Mouse (Mus musculus): Measurements from ENCODE around the gene Mark3. TPM values are rescaled to one million over a fixed set of nuclear protein-coding genes. Genes with fewer than 3 reads are reported as not detected.

Gene Mark3
- polyA plus RNA-seq, 1 experiment = 42.1 TPM

DNA sequence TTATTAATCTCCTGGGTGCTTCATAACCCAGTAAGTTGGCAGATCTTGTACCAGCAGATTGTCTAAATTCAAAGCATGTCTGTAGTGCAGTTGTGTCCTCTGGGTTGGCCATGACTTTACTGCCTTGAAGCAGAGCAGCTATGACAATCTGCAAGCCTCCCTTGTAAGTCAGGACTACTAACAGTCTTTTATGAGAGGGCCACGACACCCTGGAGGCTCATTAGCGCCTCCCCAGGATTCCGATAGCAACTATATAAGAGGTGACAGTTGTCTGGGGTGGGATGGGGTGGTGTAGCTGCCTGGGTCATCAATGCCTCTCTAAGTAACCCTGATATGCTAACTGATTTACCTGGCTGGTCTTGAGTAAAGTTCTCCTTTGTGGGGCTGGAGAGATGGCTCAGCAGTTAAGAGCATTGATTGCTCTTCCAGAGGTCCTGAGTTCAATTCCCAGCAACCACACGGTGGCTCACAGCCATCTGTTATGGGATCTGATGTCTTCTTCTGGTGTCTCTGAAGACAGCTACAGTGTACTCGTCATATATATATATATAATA, 11.2 kb upstream of the Mark3 start:
- no peaks in the 10 kb centered on the region for H3K27me3 ChIP-seq (ENCODE audit: control insufficient read depth, insufficient read depth, insufficient read length)
- no peak overlapping the region for H3K4me3 ChIP-seq
- TF ChIP-seq REST (IDR thresholded peaks at IDR 0.05; ENCODE audit: insufficient read depth, insufficient read length) (no peak), MYOG (IDR thresholded peaks at IDR 0.05; ENCODE audit: control insufficient read depth in 1 of 3, insufficient read depth in 1 of 3, insufficient read length in 2 of 3, low read depth in 2 of 3) (no peak), E2F4 (IDR thresholded peaks at IDR 0.05; ENCODE audit: insufficient read depth) (no peak), POLR2AphosphoS2 (IDR thresholded peaks at IDR 0.05; ENCODE audit: insufficient read length, low read depth) (no peak)
- H3ac ChIP-seq (ENCODE audit: control insufficient read depth, insufficient read length) = no peak overlapping the region
- H3K79me2 ChIP-seq (ENCODE audit: control insufficient read depth, insufficient read depth) = no peaks in the 10 kb centered on the region
- no peak overlapping the region for H3K4me2 ChIP-seq (ENCODE audit: low read depth)
- no peaks in the 10 kb centered on the region for H3K36me3 ChIP-seq (ENCODE audit: control insufficient read depth, insufficient read depth)

DNA sequence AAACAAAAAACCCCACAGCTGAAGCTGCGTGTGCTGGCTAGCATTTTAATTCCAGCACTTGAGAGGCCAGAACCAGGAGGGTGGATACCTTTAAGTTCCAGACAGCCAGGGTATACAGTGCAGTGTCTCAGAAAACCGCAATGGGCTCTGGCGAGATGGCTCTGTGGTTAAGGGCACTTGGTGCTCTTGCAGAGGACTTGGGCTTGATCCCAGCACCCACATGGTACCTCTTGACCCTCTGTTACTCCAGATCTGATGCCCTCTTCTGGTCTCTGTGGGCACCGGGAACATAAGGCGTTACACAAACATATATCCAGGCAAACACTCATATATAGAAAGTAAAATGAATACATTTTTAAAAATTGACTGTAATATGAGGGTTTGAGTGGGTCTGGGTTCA, 9.0 kb upstream of the Mark3 start:
- Histone ChIP-seq H3K27me3 (ENCODE audit: control insufficient read depth, insufficient read depth, insufficient read length) (no peaks in the 10 kb centered on the region), H3K36me3 (ENCODE audit: control insufficient read depth, insufficient read depth) (no peaks in the 10 kb centered on the region), H3K4me3 (no peak overlapping the region), H3K4me2 (ENCODE audit: low read depth) (peak overlapping the region; percentile 18), H3K79me2 (ENCODE audit: control insufficient read depth, insufficient read depth) (no peaks in the 10 kb centered on the region), H3ac (ENCODE audit: control insufficient read depth, insufficient read length) (no peak overlapping the region)
- TF ChIP-seq TCF12 (IDR thresholded peaks at IDR 0.05; ENCODE audit: insufficient read depth, poor library complexity, severe bottlenecking) (no peak), SRF (IDR thresholded peaks at IDR 0.05; ENCODE audit: control insufficient read depth, insufficient read length, low read depth) (no peak), MYOG (IDR thresholded peaks at IDR 0.05; ENCODE audit: control insufficient read depth in 1 of 3, insufficient read depth in 1 of 3, insufficient read length in 2 of 3, low read depth in 2 of 3) (no peak), POLR2A (IDR thresholded peaks at IDR 0.05; ENCODE audit: insufficient read length, low read depth) (no peak), E2F4 (IDR thresholded peaks at IDR 0.05; ENCODE audit: insufficient read depth) (no peak), MAX (IDR thresholded peaks at IDR 0.05; ENCODE audit: low read depth) (no peak), MYOD1 (IDR thresholded peaks at IDR 0.05; ENCODE audit: control insufficient read depth in 1 of 3, insufficient read length in 2 of 3, low read depth in 2 of 3) (no peak), USF1 (IDR thresholded peaks at IDR 0.05; ENCODE audit: low read depth) (no peak), POLR2AphosphoS2 (IDR thresholded peaks at IDR 0.05; ENCODE audit: insufficient read length, low read depth) (no peak), TCF3 (IDR thresholded peaks at IDR 0.05; ENCODE audit: insufficient read length, low read depth) (no peak), CEBPB (IDR thresholded peaks at IDR 0.05; ENCODE audit: insufficient read depth, poor library complexity, severe bottlenecking) (no peak), REST (IDR thresholded peaks at IDR 0.05; ENCODE audit: insufficient read depth, insufficient read length) (no peak)

DNA sequence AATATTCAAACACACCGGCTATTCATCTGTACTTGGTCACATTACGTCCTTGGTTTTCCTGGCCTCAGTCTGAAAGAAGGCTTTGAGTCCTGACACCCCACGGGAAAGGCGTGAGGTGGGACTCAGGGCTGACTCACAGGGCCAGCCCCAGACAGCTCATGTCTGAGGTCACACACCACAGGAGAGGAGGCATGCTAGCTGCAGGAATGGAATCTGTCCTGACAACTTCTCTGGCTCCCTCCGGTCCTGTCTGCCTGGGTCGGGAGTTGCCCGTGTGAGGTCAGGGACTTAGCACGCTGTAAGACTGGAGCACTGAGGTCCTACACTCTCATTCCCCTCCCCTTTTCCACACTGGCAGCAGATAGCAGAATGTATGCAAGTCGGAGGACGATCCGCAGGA, 5.5 kb upstream of the Mark3 start:
- peak overlapping the region; percentile 57 for H3K4me2 ChIP-seq (ENCODE audit: low read depth)
- H3K27me3 ChIP-seq (ENCODE audit: control insufficient read depth, insufficient read depth, insufficient read length) = no peaks in the 10 kb centered on the region
- H3ac ChIP-seq (ENCODE audit: control insufficient read depth, insufficient read length) = no peak overlapping the region
- TF ChIP-seq POLR2AphosphoS2 (IDR thresholded peaks at IDR 0.05; ENCODE audit: insufficient read length, low read depth) (no peak), TCF3 (IDR thresholded peaks at IDR 0.05; ENCODE audit: insufficient read length, low read depth) (no peak), SRF (IDR thresholded peaks at IDR 0.05; ENCODE audit: control insufficient read depth, insufficient read length, low read depth) (no peak), USF1 (IDR thresholded peaks at IDR 0.05; ENCODE audit: low read depth) (no peak), REST (IDR thresholded peaks at IDR 0.05; ENCODE audit: insufficient read depth, insufficient read length) (no peak), POLR2A (IDR thresholded peaks at IDR 0.05; ENCODE audit: insufficient read length, low read depth) (no peak), MYOD1 (IDR thresholded peaks at IDR 0.05; ENCODE audit: control insufficient read depth in 1 of 3, insufficient read length in 2 of 3, low read depth in 2 of 3) (no peak), MYOG (IDR thresholded peaks at IDR 0.05; ENCODE audit: control insufficient read depth in 1 of 3, insufficient read depth in 1 of 3, insufficient read length in 2 of 3, low read depth in 2 of 3) (no peak), TCF12 (IDR thresholded peaks at IDR 0.05; ENCODE audit: insufficient read depth, poor library complexity, severe bottlenecking) (no peak), CEBPB (IDR thresholded peaks at IDR 0.05; ENCODE audit: insufficient read depth, poor library complexity, severe bottlenecking) (no peak), E2F4 (IDR thresholded peaks at IDR 0.05; ENCODE audit: insufficient read depth) (no peak), MAX (IDR thresholded peaks at IDR 0.05; ENCODE audit: low read depth) (no peak)
- no peak overlapping the region for H3K4me3 ChIP-seq
- H3K79me2 ChIP-seq (ENCODE audit: control insufficient read depth, insufficient read depth) = no peaks in the 10 kb centered on the region
- H3K36me3 ChIP-seq (ENCODE audit: control insufficient read depth, insufficient read depth) = no peaks in the 10 kb centered on the region

DNA sequence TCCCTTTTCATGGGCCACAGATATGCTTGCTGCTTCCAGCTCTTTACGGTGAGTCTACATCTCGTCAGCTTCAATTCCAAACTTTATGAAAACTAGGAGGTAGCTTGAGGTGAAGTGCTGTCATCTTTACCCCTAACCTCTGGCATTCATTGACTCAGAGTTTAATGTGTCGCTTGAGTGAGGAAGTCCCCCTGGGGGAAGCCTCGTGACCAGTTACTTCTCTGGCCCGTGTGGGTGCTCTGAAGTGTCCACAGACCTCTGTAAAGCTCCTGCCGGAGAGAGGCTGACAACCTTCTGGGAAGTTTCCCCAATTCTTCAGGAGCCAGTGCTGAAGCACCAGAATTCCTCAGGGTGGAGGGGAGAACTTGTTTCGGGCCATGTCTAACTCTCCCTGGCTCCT, 1.9 kb upstream of the Mark3 start:
- Histone ChIP-seq H3K79me2 (ENCODE audit: control insufficient read depth, insufficient read depth) (peaks cover 28% of the 10 kb centered on the region), H3K36me3 (ENCODE audit: control insufficient read depth, insufficient read depth) (no peaks in the 10 kb centered on the region), H3ac (ENCODE audit: control insufficient read depth, insufficient read length) (no peak overlapping the region), H3K27me3 (ENCODE audit: control insufficient read depth, insufficient read depth, insufficient read length) (no peaks in the 10 kb centered on the region), H3K4me2 (ENCODE audit: low read depth) (no peak overlapping the region), H3K4me3 (no peak overlapping the region)
- TF ChIP-seq REST (IDR thresholded peaks at IDR 0.05; ENCODE audit: insufficient read depth, insufficient read length) (no peak), POLR2AphosphoS2 (IDR thresholded peaks at IDR 0.05; ENCODE audit: insufficient read length, low read depth) (no peak), MYOG (IDR thresholded peaks at IDR 0.05; ENCODE audit: control insufficient read depth in 1 of 3, insufficient read depth in 1 of 3, insufficient read length in 2 of 3, low read depth in 2 of 3) (no peak), TCF12 (IDR thresholded peaks at IDR 0.05; ENCODE audit: insufficient read depth, poor library complexity, severe bottlenecking) (no peak), POLR2A (IDR thresholded peaks at IDR 0.05; ENCODE audit: insufficient read length, low read depth) (no peak), TCF3 (IDR thresholded peaks at IDR 0.05; ENCODE audit: insufficient read length, low read depth) (no peak), CEBPB (IDR thresholded peaks at IDR 0.05; ENCODE audit: insufficient read depth, poor library complexity, severe bottlenecking) (no peak), MAX (IDR thresholded peaks at IDR 0.05; ENCODE audit: low read depth) (no peak), E2F4 (IDR thresholded peaks at IDR 0.05; ENCODE audit: insufficient read depth) (no peak), USF1 (IDR thresholded peaks at IDR 0.05; ENCODE audit: low read depth) (no peak)

DNA sequence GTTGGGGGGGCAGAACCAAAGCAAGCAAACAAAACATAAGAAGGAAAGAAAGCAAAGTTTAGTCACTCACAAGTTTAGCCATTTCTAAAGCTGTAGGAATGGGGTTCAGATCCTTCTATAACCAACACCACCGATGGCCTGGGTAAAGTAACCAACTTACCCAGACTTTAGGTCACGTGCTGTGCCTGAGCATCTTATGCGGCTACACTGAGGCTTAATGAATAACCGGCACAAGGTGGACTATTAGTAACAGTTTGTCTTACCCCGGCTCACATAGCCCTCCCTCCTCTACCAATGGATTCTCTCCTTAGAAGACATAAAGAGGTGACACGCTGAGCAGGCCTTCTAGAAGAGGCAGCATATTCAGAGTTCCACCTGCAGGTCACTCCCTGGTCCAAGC, 1.0 kb upstream of the Mark3 start:
- peaks cover 35% of the 10 kb centered on the region for H3K79me2 ChIP-seq (ENCODE audit: control insufficient read depth, insufficient read depth)
- no peak overlapping the region for H3ac ChIP-seq (ENCODE audit: control insufficient read depth, insufficient read length)
- no peak for TF ChIP-seq SRF (IDR thresholded peaks at IDR 0.05; ENCODE audit: control insufficient read depth, insufficient read length, low read depth)
- no peak for TF ChIP-seq MAX (IDR thresholded peaks at IDR 0.05; ENCODE audit: low read depth)
- no peak for TF ChIP-seq E2F4 (IDR thresholded peaks at IDR 0.05; ENCODE audit: insufficient read depth)
- TF ChIP-seq REST (IDR thresholded peaks at IDR 0.05; ENCODE audit: insufficient read depth, insufficient read length) = no peak
- TF ChIP-seq MYOG (IDR thresholded peaks at IDR 0.05; ENCODE audit: control insufficient read depth in 1 of 3, insufficient read depth in 1 of 3, insufficient read length in 2 of 3, low read depth in 2 of 3) = no peak
- no peak for TF ChIP-seq TCF3 (IDR thresholded peaks at IDR 0.05; ENCODE audit: insufficient read length, low read depth)
- no peak for TF ChIP-seq TCF12 (IDR thresholded peaks at IDR 0.05; ENCODE audit: insufficient read depth, poor library complexity, severe bottlenecking)
- TF ChIP-seq USF1 (IDR thresholded peaks at IDR 0.05; ENCODE audit: low read depth) = no peak
- no peak for TF ChIP-seq POLR2A (IDR thresholded peaks at IDR 0.05; ENCODE audit: insufficient read length, low read depth)
- no peak for TF ChIP-seq POLR2AphosphoS2 (IDR thresholded peaks at IDR 0.05; ENCODE audit: insufficient read length, low read depth)
- no peak for TF ChIP-seq CEBPB (IDR thresholded peaks at IDR 0.05; ENCODE audit: insufficient read depth, poor library complexity, severe bottlenecking)
- TF ChIP-seq MYOD1 (IDR thresholded peaks at IDR 0.05; ENCODE audit: control insufficient read depth in 1 of 3, insufficient read length in 2 of 3, low read depth in 2 of 3) = no peak
- H3K4me2 ChIP-seq (ENCODE audit: low read depth) = peak overlapping the region; percentile 100
- H3K36me3 ChIP-seq (ENCODE audit: control insufficient read depth, insufficient read depth) = no peaks in the 10 kb centered on the region
- no peaks in the 10 kb centered on the region for H3K27me3 ChIP-seq (ENCODE audit: control insufficient read depth, insufficient read depth, insufficient read length)
- peak overlapping the region; percentile 81 for H3K4me3 ChIP-seq

Measured in myocyte (in vitro differentiated cells).